Mouse (Mus musculus): Measurements from ENCODE around the gene Aqr.

DNA sequence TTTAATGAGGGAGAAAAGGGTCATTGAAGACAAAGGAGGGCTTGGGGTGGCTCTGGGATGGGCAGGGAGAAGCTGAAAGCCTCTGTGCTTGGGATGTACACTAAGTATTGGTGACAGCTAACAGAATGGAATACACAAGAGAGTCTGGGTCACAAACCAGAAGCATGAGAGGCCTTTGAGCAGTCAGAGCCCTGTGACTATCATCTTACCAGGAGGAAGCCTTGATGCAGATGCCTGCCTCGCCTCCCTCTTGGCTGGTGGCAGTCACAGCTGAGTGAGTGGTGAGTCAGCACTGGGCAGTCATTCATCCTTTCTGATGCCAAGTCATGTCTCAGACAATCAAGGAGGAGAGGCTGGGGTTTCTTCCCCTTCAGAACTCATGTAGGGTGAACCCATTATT is 99.6 kb downstream of the Aqr start:
- TF ChIP-seq POLR2A (IDR thresholded peaks at IDR 0.05; ENCODE audit: insufficient read length, low read depth) (no peak), POLR2AphosphoS2 (IDR thresholded peaks at IDR 0.05; ENCODE audit: insufficient read length, low read depth) (no peak)

Measured in myocyte (in vitro differentiated cells).